Mouse (Mus musculus) heart, embryonic 15.5 days (tissue): ENCODE results near the gene Aff3. TPM values are rescaled to one million over a fixed set of nuclear protein-coding genes. Genes with fewer than 3 reads are reported as not detected.

Source experiments
- ATAC-seq: fragments of 200-750 bp; cut with Nextera tagmentation; replicated peaks from 2 replicates; pipeline ENCODE4 v1.8.0; 2017; ENCODE audit warnings: low read depth, moderate TSS enrichment; ENCODE audit not compliant: insufficient number of reproducible peaks, insufficient read depth, low FRiP score
- H3K27ac ChIP-seq: fragments of 300-500 bp; sonication (generic); 2 replicates; pipeline ENCODE4 v1.5.1; 2015; ENCODE audit warnings: mild to moderate bottlenecking, inconsistent platforms
- H3K27me3 ChIP-seq: fragments of 300-500 bp; sonication (generic); 2 replicates; pipeline ENCODE4 v1.6.1; 2015; ENCODE audit warnings: inconsistent platforms
- H3K36me3 ChIP-seq: fragments of 300-500 bp; sonication (generic); 2 replicates; pipeline ENCODE4 v1.6.1; 2015; ENCODE audit warnings: mild to moderate bottlenecking, inconsistent platforms
- H3K4me1 ChIP-seq: fragments of 300-500 bp; sonication (generic); replicated peaks from 2 replicates; pipeline ENCODE4 v1.6.1; 2015; ENCODE audit warnings: inconsistent platforms
- H3K4me2 ChIP-seq: fragments of 300-500 bp; sonication (generic); 2 replicates; pipeline ENCODE4 v1.6.1; 2015; ENCODE audit warnings: inconsistent platforms, mild to moderate bottlenecking, moderate library complexity
- H3K4me3 ChIP-seq: fragments of 300-500 bp; sonication (generic); 2 replicates; pipeline ENCODE4 v1.5.1; 2015; ENCODE audit warnings: mild to moderate bottlenecking, inconsistent platforms
- H3K9ac ChIP-seq: fragments of 300-500 bp; sonication (generic); 2 replicates; pipeline ENCODE4 v1.6.1; 2015; ENCODE audit warnings: mild to moderate bottlenecking, inconsistent platforms
- H3K9me3 ChIP-seq: fragments of 300-500 bp; sonication (generic); replicated peaks from 2 replicates; pipeline ENCODE4 v1.6.1; 2016; ENCODE audit warnings: inconsistent platforms
- WGBS: fragments of 180-500 bp; shearing (Covaris S2); methylation state at CpG from one replicate; pipeline ENCODE4 v1.1.7; 2015; ENCODE audit warnings: mixed read lengths; 5-methylcytosine and 5-hydroxymethylcytosine counted together
- polyA plus RNA-seq: library from polyadenylated mRNA; unstranded; fragments of >200 nt; fragmentation: Nextera tagmentation; extraction: Ambion mirVana; gene quantifications from 2 replicates; pipeline ENCODE4 v1.2.1, GENCODE M21; 2015

The Aff3 gene
- polyA plus RNA-seq, 1 experiment from 2014 or later = 2.2 TPM

DNA sequence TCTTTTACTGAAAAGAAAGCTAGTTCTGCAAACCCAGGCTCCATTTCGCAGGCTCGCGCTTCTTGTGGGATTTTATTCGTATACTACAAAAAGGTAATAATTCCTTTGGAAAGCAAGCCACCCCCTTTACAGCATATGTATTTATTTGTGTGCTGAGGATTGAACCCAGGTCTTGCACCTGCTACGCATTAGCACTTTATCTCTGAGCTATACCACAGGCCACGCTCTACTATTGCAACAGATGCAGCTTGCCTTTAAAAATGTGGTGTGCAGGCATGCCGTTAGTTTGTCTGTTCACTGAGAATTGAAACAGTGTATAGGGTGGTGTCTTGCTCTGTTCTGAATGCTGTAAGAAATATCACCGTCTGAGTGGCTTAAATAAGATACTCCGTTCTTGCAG, 426.9 kb downstream of the Aff3 start:
- 89% methylated on average over 9 of the region's 9 CpGs for WGBS
- Histone ChIP-seq H3K9ac (no peak overlapping the region), H3K27me3 (no peaks in the 10 kb centered on the region), H3K27ac (no peak overlapping the region), H3K4me1 (peaks cover 20% of the 10 kb centered on the region), H3K9me3 (no peaks in the 10 kb centered on the region), H3K4me2 (no peak overlapping the region), H3K4me3 (no peak overlapping the region), H3K36me3 (no peaks in the 10 kb centered on the region)
- no peak for ATAC-seq

DNA sequence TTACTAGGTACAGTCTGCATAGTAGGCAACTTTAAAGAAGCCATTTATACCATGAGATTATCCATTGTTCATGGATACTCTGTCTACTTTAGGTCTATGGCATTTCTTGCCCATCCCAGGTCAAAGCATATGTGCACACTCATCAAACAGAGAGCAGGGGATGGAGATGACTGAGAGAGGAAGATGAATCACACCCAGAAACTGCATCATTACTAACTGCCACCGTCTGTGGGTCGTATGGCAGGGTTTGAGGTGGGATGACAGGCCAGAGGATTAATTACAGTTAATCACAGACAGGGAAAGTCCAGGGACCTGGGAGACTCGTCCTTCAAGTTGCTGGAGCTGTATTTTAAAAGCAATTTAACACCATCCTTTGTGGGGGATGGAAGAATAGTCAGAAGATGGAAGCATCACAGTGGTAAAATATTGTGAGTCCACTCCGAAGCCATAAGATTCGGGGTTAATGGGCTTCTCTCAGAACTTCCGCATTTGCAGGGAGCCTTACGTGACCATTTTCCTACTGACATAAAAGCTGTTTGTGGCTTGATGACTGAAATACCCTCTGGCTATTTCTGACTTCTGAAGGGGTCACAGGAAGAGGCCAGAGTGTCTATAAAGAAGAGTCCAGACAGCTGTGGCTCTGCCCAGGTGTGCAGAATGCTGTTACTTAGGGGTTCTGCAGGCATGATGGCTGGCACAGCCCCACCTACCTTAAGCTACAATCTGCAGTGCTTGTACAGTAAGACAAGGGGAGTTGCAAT, 427.5 kb downstream of the Aff3 start:
- Histone ChIP-seq H3K9ac (no peak overlapping the region), H3K36me3 (no peaks in the 10 kb centered on the region), H3K27me3 (no peaks in the 10 kb centered on the region), H3K4me3 (no peak overlapping the region), H3K4me1 (peaks cover 14% of the 10 kb centered on the region), H3K9me3 (no peaks in the 10 kb centered on the region), H3K4me2 (no peak overlapping the region), H3K27ac (no peak overlapping the region)
- WGBS = 71% methylated on average over 7 of the region's 7 CpGs
- ATAC-seq = no peak

DNA sequence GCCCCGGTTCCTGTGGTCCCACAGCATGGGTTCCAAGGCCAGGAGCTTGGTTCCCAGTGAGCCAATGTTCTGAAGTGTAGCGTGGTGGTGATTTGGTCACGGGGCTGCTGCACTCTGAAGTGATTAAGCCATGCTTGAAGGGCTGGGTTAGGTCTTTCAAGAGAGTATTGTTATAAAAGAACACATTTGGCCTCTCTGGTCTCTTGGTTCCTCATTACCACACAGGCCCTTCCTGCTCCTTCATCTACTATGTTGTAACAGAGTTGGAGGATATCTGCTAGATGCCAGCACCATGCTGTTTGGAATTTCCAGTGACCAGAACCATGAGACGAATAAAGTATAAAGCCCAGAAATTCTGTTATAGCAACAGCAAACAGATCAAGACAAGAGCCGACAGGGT, 431.6 kb downstream of the Aff3 start:
- no peaks in the 10 kb centered on the region; the same call in 1 of the 2 replicates for H3K4me1 ChIP-seq
- ATAC-seq = no peak
- WGBS = 85% methylated on average over 5 of the region's 5 CpGs

DNA sequence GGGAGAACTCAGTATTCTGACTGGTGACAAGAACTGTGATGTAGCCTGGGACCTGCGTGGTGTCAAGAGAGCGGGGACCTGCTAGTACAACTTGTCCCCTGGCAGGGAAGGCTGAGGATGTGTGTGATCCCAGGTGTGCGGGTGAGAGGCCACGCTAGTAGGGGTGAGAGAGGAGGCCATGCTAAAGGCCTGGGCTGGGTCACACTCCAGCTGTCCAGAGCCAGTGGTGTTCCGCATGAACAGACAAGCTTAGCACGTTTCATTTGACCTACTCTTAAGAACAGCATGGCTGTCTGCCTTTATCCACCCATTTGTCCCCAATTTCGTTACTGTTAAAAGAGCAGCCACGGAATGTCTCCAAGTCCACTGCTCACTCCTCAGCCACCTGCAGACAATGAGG, 434.7 kb downstream of the Aff3 start:
- Histone ChIP-seq H3K4me3 (no peak overlapping the region), H3K4me1 (no peaks in the 10 kb centered on the region; the same call in 1 of the 2 replicates), H3K27me3 (no peaks in the 10 kb centered on the region), H3K9me3 (peaks cover 10% of the 10 kb centered on the region; the same call in 1 of the 2 replicates), H3K36me3 (peaks cover 3% of the 10 kb centered on the region; the same call in 1 of the 2 replicates), H3K9ac (no peak overlapping the region), H3K4me2 (no peak overlapping the region), H3K27ac (no peak overlapping the region)
- no peak for ATAC-seq
- 84% methylated on average over 8 of the region's 8 CpGs for WGBS

More for the DNA sequence above, 431.6 kb downstream of the Aff3 start:
- Histone ChIP-seq H3K4me2 (no peak overlapping the region), H3K27me3 (no peaks in the 10 kb centered on the region), H3K27ac (no peak overlapping the region), H3K9ac (no peak overlapping the region), H3K4me3 (no peak overlapping the region), H3K36me3 (no peaks in the 10 kb centered on the region), H3K9me3 (no peaks in the 10 kb centered on the region)

DNA sequence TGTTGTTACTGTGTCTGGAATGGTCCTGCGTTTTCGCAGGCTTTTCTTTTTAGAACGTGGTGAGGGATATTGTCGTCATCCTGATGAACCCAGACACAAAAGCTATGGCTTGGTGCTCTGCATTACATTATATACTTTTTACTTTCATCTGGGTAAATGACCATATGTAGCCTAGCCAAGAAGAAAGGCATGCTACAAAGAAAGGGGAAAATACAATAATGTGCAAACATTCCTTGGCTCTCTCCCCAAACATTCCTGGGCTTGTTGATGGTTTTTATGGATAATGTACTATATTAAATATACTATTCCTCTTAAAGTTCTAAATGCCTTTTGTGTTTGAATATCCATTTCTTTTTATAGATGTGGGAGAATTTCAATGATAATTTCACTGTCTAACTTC, 435.9 kb downstream of the Aff3 start:
- peaks cover 3% of the 10 kb centered on the region; the same call in 1 of the 2 replicates for H3K36me3 ChIP-seq
- H3K9me3 ChIP-seq = peaks cover 13% of the 10 kb centered on the region; the same call in 1 of the 2 replicates
- no peak overlapping the region for H3K9ac ChIP-seq
- H3K4me3 ChIP-seq = no peak overlapping the region
- no peaks in the 10 kb centered on the region; the same call in 1 of the 2 replicates for H3K4me1 ChIP-seq
- ATAC-seq = no peak
- no peaks in the 10 kb centered on the region for H3K27me3 ChIP-seq
- WGBS = 73% methylated on average over 4 of the region's 4 CpGs
- no peak overlapping the region for H3K4me2 ChIP-seq
- H3K27ac ChIP-seq = no peak overlapping the region

DNA sequence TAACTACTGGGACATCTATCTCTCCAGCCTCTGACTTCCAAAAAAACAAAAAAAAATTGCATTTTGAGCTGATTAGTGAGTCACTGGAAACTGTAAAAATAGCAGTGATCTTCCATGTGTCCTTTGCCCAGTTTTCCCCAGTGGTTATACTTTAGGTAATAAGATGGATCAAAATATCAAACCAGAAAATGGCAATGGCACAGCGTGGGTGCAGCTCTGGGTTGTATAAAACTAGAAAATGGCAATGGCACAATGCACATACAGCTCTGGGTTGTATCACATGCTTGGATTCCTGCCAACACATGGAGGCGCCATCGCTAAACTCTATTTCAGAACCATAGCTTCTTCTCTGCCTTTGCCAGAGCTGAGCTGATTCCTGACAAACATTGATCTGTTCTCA, 439.6 kb downstream of the Aff3 start:
- ATAC-seq = no peak
- Histone ChIP-seq H3K27me3 (no peaks in the 10 kb centered on the region), H3K36me3 (peaks cover 3% of the 10 kb centered on the region; the same call in 1 of the 2 replicates), H3K9ac (no peak overlapping the region), H3K4me3 (no peak overlapping the region), H3K4me1 (no peaks in the 10 kb centered on the region), H3K9me3 (peaks cover 13% of the 10 kb centered on the region; the same call in 1 of the 2 replicates), H3K4me2 (no peak overlapping the region), H3K27ac (no peak overlapping the region)
- WGBS = 96% methylated on average over 3 of the region's 3 CpGs

DNA sequence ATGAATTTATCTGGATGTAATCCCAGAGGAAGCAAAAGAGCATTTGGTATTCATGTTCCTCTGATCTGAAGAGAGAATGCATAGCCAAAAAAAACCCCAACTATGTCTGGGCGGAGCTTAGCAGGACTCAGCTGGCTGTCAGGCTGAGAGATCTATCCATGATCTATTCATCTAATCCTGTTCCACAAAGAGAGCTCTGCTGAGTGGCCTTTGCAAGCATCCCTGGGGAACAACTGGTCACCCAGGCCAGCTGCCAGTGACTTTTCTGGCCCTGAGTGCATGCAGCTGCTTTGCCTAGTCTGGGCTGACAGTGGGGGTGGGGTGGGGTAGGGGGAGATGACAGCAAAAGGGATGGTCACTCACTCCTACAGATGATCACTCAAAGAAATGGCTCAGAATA, 442.6 kb downstream of the Aff3 start:
- 83% methylated on average over 1 of the region's 1 CpGs for WGBS
- Histone ChIP-seq H3K4me2 (no peak overlapping the region), H3K4me3 (no peak overlapping the region), H3K27me3 (no peaks in the 10 kb centered on the region), H3K9ac (no peak overlapping the region), H3K27ac (no peak overlapping the region), H3K36me3 (peaks cover 3% of the 10 kb centered on the region; the same call in 1 of the 2 replicates), H3K4me1 (0 out of 2 replicates have a peak, but pooled peaks cover 6% of the 10 kb centered on the region), H3K9me3 (peaks cover 13% of the 10 kb centered on the region; the same call in 1 of the 2 replicates)
- ATAC-seq = no peak

DNA sequence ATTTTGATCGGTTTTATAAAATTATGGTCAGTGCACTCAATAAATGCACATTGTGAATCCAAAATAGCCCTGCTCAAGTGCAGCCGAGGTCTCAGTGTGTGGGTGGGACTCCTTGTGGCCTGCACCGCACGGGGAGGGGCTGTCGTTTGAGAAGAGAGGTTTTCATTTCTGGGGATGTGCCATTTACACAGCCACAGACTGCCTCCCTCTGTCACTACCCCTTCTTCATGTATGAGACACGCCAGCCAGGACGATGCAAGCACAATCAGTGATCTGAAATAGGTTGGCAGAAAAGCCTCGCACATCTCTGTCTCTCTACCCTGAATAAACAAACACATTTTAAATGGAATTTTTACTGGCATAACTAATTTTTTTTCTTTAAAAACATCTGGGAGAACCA, 443.3 kb downstream of the Aff3 start:
- 0 out of 2 replicates have a peak, but pooled peaks cover 6% of the 10 kb centered on the region for H3K4me1 ChIP-seq
- WGBS = 68% methylated on average over 8 of the region's 8 CpGs
- no peak overlapping the region for H3K27ac ChIP-seq

DNA sequence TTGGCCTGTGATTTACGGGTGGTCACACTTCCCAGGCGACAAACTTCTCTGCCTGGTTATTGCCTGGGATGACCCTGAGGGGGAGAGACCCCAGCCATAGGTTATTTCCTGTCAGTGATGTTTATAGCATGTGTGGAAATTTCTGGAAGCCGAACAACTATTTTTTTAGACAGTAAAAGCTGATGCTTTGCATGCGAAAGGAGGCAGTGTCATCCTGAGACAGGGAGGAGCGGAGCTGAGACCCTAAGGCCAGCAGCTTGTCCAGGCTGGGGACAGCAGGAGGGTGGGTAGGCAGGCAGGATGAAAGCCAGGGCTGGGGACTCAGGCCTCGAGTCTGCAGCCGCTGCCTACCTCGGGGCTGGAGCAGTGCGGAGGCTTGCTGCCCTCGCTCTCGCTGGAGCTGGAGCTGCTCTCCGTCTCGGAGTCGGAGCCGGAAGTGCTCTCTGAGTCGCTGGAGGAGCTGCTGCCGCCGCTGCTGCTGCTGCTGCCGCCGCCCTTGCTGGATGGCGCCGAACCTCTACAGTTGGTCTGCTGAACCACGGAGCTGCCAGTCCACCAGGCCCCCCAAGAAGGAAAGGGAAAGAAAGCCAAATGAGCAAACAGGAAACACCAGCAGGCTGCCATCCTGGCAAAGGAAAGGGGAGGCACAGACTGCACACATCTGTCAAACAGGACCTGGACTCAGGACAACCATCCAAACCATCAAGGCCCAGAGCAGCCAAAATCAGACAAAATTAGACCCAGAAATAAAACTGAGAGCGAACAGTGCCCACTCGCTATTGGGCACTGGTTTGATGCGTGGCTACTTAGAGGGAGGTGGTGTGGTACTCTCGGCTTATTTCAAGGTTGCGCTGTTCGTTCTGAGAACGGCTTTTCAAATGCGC, 446.6 kb downstream of the Aff3 start:
- peak overlapping the region; percentile 24 for H3K4me3 ChIP-seq
- H3K27me3 ChIP-seq = no peaks in the 10 kb centered on the region
- H3K4me2 ChIP-seq = peak overlapping the region; percentile 54
- no peaks in the 10 kb centered on the region for H3K36me3 ChIP-seq
- H3K27ac ChIP-seq = no peak overlapping the region
- 0 out of 2 replicates have a peak overlapping the region, but pooled peaks have one; percentile 32 for H3K9ac ChIP-seq
- WGBS = 59% methylated on average over 31 of the region's 31 CpGs
- no peaks in the 10 kb centered on the region for H3K9me3 ChIP-seq
- H3K4me1 ChIP-seq = 0 out of 2 replicates have a peak, but pooled peaks cover 10% of the 10 kb centered on the region
- ATAC-seq = no peak

More for the DNA sequence above, 443.3 kb downstream of the Aff3 start:
- Histone ChIP-seq H3K9me3 (peaks cover 13% of the 10 kb centered on the region; the same call in 1 of the 2 replicates), H3K9ac (no peak overlapping the region), H3K36me3 (peaks cover 3% of the 10 kb centered on the region; the same call in 1 of the 2 replicates), H3K4me2 (no peak overlapping the region), H3K4me3 (no peak overlapping the region), H3K27me3 (no peaks in the 10 kb centered on the region)
- ATAC-seq = no peak

DNA sequence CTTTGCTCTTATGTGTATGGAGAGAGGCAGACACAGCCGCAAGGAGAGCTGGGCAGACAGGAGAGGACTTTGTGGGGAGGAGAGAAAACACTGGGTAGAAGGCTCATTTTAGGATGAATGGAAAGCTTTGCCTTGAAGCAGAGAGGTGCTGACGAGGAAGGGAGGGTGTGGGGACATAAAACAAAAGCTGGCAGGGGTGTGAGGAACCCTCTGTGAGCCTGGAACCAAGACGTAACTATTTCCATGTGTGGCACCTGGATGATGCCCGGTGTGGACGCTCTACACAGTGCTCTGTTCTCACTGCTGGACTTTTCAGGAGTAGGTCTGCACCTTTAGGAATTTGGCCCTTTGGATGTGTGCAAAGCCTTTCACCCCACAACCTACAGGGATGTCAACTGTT, 447.7 kb downstream of the Aff3 start:
- Histone ChIP-seq H3K4me3 (no peak overlapping the region), H3K27ac (no peak overlapping the region), H3K9me3 (no peaks in the 10 kb centered on the region), H3K4me2 (no peak overlapping the region), H3K4me1 (peaks cover 15% of the 10 kb centered on the region; the same call in 1 of the 2 replicates), H3K36me3 (no peaks in the 10 kb centered on the region), H3K9ac (no peak overlapping the region), H3K27me3 (no peaks in the 10 kb centered on the region)
- ATAC-seq = no peak
- 83% methylated on average over 5 of the region's 5 CpGs for WGBS

DNA sequence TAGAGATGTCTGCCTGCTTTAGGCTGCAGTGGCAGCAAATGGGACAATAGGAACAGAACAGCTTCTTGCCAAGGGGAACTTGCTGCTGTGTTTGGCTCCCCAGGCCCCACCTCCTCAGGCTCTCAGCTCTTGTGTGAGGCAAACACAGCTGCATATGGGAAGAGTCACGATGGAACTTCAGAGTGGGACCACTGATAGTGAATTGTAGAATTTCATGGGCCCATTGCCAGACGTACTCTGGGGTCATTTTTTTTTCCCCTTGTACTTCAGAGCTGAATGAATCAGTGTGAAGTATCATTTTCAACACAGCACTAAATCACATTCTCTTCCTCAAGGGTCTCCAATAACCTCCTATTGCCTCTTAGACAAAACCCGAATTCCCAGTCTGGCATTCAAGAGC, 451.4 kb downstream of the Aff3 start:
- 24% methylated on average over 3 of the region's 3 CpGs for WGBS
- no peak for ATAC-seq
- no peaks in the 10 kb centered on the region for H3K27me3 ChIP-seq

More for the DNA sequence above, 451.4 kb downstream of the Aff3 start:
- Histone ChIP-seq H3K27ac (no peak overlapping the region), H3K4me1 (peaks cover 13% of the 10 kb centered on the region; the same call in 1 of the 2 replicates), H3K9me3 (no peaks in the 10 kb centered on the region), H3K4me3 (no peak overlapping the region), H3K36me3 (no peaks in the 10 kb centered on the region), H3K9ac (no peak overlapping the region), H3K4me2 (no peak overlapping the region)
